Mouse (Mus musculus): ENCODE results near the gene Cdk17. TPM values are rescaled to one million over a fixed set of nuclear protein-coding genes. Genes with fewer than 3 reads are reported as not detected.

Cdk17 gene
- polyA plus RNA-seq, 1 experiment from 2014 or later: 28.2 TPM

DNA sequence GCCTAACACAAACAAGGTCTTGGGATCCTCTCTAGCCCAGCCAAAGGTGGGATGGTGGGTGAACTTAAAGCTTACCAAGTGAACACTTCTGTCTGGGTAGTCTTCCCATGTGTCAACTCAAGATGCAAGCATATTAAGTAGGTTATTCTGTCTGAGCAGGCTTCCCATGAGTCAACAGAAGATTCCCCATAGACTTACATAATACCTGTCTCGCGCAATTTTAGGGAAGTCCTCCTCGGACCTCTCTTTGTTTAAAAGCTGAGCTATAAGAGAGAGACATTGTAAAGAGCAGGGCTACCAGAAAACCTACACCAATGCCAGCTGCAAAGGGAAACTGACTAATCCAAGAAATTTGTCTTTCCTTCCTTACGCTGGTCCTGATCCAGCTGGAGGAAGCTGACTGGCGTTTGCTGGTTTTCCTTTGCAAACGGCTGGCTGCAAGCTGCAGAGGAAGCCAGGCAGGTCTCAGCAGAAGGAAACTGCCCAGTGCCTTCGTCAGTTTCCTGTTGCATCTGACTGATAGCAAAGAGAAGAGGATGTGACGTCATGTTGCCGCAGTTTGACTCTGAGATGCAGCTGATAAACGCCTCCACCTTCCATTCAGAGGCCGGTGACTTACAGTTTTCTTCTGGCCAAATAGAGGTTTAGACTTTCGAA lies 36.6 kb upstream of the Cdk17 start:
- H3K4me1 ChIP-seq: no peaks in the 10 kb centered on the region
- no peaks in the 10 kb centered on the region for H3K36me3 ChIP-seq
- H3K27me3 ChIP-seq: no peaks in the 10 kb centered on the region
- no peak overlapping the region for H3K9ac ChIP-seq
- H3K27ac ChIP-seq: no peak overlapping the region
- H3K4me2 ChIP-seq (replicated peaks): no peak overlapping the region
- no peaks in the 10 kb centered on the region for H3K9me3 ChIP-seq
- no peak for ATAC-seq (ENCODE audit: insufficient number of reproducible peaks, insufficient read depth, low FRiP score, low TSS enrichment)
- no peak overlapping the region for H3K4me3 ChIP-seq
- 62% methylated on average over 12 of the region's 12 CpGs for WGBS

DNA sequence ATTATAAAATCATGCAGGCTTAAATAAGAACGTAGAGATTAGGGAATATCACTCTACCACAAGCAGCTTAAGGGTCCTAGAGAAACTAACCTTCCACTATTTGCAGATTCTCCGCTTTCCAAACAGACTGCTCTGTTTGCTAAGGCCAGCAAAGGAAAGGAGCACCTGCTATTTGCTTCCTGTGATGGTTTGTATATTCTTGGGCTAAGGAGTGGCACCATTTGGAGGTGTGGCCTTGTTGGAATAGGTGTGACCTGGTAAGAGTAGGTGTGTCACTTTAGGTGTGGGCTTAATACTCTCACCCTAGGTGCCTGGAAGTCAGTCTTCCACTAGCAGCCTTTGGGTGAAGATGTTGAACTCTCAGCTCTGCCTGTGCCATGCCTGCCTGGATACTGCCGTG lies 34.6 kb upstream of the Cdk17 start:
- Histone ChIP-seq H3K27ac (no peak overlapping the region), H3K36me3 (no peaks in the 10 kb centered on the region), H3K4me1 (no peaks in the 10 kb centered on the region), H3K4me3 (no peak overlapping the region), H3K4me2 (replicated peaks) (no peak overlapping the region), H3K9ac (no peak overlapping the region), H3K9me3 (no peaks in the 10 kb centered on the region), H3K27me3 (no peaks in the 10 kb centered on the region)
- ATAC-seq (ENCODE audit: insufficient number of reproducible peaks, insufficient read depth, low FRiP score, low TSS enrichment): no peak
- WGBS: 79% methylated on average over 3 of the region's 3 CpGs

DNA sequence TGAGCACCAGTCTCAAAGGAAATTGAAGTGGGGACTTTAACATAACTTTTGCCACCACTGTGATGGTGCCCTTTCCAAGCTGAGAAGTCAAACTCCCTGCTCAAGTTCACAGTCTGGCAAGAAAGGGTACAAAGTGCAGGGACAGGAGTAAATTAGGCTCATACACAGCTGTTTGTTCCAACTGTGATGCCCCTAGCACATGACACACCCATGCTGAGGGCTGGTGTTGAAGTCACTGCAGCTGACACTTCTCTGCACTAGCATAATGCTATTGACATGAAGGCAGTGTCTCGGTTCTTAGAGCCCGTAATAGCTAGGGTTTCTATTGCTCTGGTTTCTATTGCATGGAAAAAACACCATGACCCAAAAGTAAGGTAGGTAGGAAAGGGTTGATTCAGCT lies 32.1 kb upstream of the Cdk17 start:
- no peaks in the 10 kb centered on the region for H3K36me3 ChIP-seq
- no peak overlapping the region for H3K4me2 ChIP-seq (replicated peaks)
- H3K4me3 ChIP-seq: no peak overlapping the region
- H3K27ac ChIP-seq: no peak overlapping the region
- 71% methylated on average over 2 of the region's 2 CpGs for WGBS
- H3K9ac ChIP-seq: no peak overlapping the region
- no peaks in the 10 kb centered on the region for H3K27me3 ChIP-seq
- no peaks in the 10 kb centered on the region for H3K9me3 ChIP-seq
- no peaks in the 10 kb centered on the region for H3K4me1 ChIP-seq
- no peak for ATAC-seq (ENCODE audit: insufficient number of reproducible peaks, insufficient read depth, low FRiP score, low TSS enrichment)

DNA sequence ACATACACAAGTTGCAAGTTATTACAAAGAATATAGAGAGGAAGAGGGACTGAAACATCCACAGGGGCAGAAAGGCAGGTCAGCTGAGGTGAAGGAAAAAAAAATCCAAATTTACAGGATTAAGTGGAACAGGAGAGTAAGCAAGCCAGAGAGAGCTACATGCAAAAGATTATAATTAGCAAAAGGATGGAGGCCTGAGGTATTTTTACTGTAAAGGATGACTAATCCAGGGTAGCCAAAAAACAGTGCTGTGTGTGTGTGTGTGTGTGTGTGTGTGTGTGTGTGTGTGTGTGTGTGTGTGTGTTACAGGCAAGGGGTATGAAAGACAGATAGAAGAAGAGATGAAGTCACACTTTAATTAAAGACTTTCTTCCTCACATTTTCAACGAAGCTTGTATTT lies 31.3 kb upstream of the Cdk17 start:
- Histone ChIP-seq H3K9me3 (no peaks in the 10 kb centered on the region), H3K9ac (no peak overlapping the region), H3K27me3 (no peaks in the 10 kb centered on the region), H3K4me1 (no peaks in the 10 kb centered on the region), H3K4me3 (no peak overlapping the region), H3K4me2 (replicated peaks) (no peak overlapping the region), H3K36me3 (no peaks in the 10 kb centered on the region), H3K27ac (no peak overlapping the region)
- 77% methylated on average over 1 of the region's 1 CpGs for WGBS
- no peak for ATAC-seq (ENCODE audit: insufficient number of reproducible peaks, insufficient read depth, low FRiP score, low TSS enrichment)

DNA sequence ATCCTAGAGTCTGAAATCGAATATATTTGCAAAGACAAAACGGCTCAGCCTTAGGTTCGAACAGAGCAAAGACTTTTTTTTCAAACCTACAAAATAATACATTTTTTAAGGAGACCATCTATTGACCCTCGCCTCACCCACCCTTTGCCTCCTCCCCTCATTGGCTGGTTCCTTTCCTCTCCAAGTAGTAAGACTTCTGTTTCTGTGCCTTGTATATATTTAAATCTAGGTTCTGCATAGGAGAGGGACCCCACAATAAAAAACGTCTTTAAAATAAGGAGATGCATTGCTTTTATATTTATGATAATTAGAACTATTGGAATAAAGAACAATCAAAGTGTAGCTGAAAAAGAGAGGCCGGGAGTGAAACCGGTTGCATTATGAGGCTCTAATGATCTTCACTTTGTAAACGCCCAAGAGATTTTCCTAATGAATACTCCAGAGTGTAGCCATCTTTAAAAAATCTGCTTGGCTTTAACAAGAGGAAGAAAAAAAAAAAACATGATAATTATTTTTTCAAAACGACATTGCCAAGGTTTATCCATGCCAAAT lies 30.7 kb upstream of the Cdk17 start:
- no peak for ATAC-seq (ENCODE audit: insufficient number of reproducible peaks, insufficient read depth, low FRiP score, low TSS enrichment)

DNA sequence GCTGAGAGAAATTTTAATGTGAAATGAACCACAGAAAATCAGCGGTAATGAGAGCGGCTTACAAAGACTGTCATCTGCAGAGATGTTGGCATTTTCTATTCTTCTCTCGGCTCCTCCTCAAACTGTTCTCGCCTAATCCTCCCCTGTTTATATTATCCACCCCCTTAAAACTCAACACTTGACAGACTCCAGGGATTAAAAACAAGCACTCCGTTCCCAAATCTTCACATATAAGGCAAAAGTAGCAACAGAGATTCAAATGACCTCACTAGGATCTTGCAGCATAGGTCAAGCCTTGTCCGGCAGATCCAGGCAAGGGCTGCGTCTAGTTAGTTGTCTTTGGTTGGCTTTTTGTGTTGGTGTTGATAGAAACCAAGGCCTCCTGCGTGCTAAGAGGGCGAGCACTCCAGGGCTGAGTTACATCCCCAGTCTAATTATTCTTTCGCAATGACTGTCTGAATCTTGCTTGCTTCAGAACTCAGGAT lies 30.2 kb upstream of the Cdk17 start:
- no peaks in the 10 kb centered on the region for H3K27me3 ChIP-seq
- no peak overlapping the region for H3K4me3 ChIP-seq
- H3K4me1 ChIP-seq: no peaks in the 10 kb centered on the region
- H3K9me3 ChIP-seq: no peaks in the 10 kb centered on the region
- H3K27ac ChIP-seq: no peak overlapping the region
- H3K4me2 ChIP-seq (replicated peaks): no peak overlapping the region
- no peaks in the 10 kb centered on the region for H3K36me3 ChIP-seq
- WGBS: 80% methylated on average over 10 of the region's 10 CpGs
- no peak overlapping the region for H3K9ac ChIP-seq
- ATAC-seq (ENCODE audit: insufficient number of reproducible peaks, insufficient read depth, low FRiP score, low TSS enrichment): no peak

More for the DNA sequence above, 30.7 kb upstream of the Cdk17 start:
- Histone ChIP-seq H3K36me3 (no peaks in the 10 kb centered on the region), H3K27ac (no peak overlapping the region), H3K4me3 (no peak overlapping the region), H3K27me3 (no peaks in the 10 kb centered on the region), H3K4me2 (replicated peaks) (no peak overlapping the region), H3K4me1 (no peaks in the 10 kb centered on the region), H3K9ac (no peak overlapping the region), H3K9me3 (no peaks in the 10 kb centered on the region)
- 72% methylated on average over 9 of the region's 9 CpGs for WGBS

DNA sequence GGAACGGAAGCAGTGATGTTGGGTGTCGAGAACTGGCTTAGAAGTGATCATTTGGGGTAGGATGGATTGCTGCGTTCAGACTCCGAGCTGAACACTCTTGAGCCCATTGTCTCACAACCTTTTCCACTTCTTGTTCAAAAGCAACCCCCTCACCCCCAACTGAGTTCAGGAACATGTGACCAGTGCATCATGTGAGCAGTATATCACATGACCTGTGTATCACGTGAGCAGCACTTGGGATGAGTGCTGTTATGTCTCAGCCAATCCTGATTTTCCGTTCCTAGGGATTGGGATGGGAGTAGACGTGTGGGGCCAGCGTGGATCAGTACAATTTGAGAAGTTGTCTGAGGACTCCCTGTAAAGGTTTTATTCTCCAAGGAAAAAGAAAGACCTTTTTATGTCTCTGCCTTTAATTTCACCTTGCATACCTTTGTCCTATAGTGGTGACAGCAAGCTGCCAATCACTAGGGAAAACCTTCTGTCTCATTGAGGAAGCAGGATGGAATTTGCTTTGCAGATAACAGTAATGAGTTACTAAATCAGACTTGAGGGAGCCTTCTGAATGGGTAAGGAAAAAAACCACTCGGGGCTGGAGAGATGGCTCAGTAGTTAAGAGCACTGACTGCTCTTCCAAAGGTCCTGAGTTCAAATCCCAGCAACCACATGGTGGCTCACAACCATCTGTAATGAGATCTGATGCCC lies 28.7 kb upstream of the Cdk17 start:
- Histone ChIP-seq H3K36me3 (no peaks in the 10 kb centered on the region), H3K27me3 (no peaks in the 10 kb centered on the region), H3K9me3 (no peaks in the 10 kb centered on the region), H3K9ac (no peak overlapping the region), H3K4me2 (replicated peaks) (no peak overlapping the region), H3K4me3 (no peak overlapping the region), H3K27ac (no peak overlapping the region), H3K4me1 (no peaks in the 10 kb centered on the region)
- WGBS: 92% methylated on average over 9 of the region's 9 CpGs
- no peak for ATAC-seq (ENCODE audit: insufficient number of reproducible peaks, insufficient read depth, low FRiP score, low TSS enrichment)

DNA sequence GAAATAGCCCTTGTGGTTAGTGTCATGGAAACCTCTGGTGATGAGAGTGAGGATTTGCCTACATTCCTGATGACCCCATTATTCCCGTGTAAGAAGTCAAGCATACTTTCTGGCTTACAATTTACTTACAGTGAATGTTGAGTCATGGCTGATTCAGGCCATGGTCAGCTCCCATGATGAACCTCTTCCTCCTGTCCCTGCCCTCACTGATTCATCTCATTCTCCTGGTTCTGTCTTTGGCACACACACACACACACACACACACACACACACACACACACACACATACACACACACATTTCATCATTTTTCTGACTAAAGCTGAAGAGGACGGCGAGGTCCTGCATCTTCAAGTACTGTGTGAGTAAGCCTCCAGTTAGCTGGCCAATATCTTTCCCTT lies 21.9 kb upstream of the Cdk17 start:
- 86% methylated on average over 3 of the region's 3 CpGs for WGBS
- no peak overlapping the region for H3K4me3 ChIP-seq
- H3K36me3 ChIP-seq: no peaks in the 10 kb centered on the region
- no peaks in the 10 kb centered on the region for H3K4me1 ChIP-seq
- no peak overlapping the region for H3K4me2 ChIP-seq (replicated peaks)
- no peak for ATAC-seq (ENCODE audit: insufficient number of reproducible peaks, insufficient read depth, low FRiP score, low TSS enrichment)
- no peak overlapping the region for H3K9ac ChIP-seq
- no peaks in the 10 kb centered on the region for H3K9me3 ChIP-seq
- no peaks in the 10 kb centered on the region for H3K27me3 ChIP-seq
- no peak overlapping the region for H3K27ac ChIP-seq

DNA sequence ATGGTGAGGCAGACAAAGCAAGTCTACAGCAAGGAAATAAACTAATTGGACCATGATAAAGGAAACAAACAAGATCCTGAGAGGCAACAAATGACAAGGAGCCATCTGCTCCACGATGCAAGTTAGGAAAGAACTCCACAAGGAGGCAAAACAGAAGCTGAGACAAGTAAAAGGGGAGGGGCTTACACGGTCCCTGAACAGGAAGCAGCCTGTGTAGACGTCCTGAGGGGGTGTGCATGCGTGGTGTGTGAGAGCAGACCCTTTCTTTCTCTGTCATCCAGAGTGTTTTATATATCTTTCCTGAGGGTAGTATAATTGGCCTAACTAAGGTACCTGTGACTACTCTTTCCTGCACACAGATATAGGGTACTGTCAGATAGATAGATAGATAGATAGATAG lies 19.9 kb upstream of the Cdk17 start:
- 51% methylated on average over 4 of the region's 4 CpGs for WGBS
- Histone ChIP-seq H3K9me3 (no peaks in the 10 kb centered on the region), H3K9ac (no peak overlapping the region), H3K4me3 (no peak overlapping the region), H3K4me1 (no peaks in the 10 kb centered on the region), H3K27me3 (no peaks in the 10 kb centered on the region), H3K27ac (no peak overlapping the region), H3K36me3 (no peaks in the 10 kb centered on the region), H3K4me2 (replicated peaks) (no peak overlapping the region)
- ATAC-seq (ENCODE audit: insufficient number of reproducible peaks, insufficient read depth, low FRiP score, low TSS enrichment): no peak

DNA sequence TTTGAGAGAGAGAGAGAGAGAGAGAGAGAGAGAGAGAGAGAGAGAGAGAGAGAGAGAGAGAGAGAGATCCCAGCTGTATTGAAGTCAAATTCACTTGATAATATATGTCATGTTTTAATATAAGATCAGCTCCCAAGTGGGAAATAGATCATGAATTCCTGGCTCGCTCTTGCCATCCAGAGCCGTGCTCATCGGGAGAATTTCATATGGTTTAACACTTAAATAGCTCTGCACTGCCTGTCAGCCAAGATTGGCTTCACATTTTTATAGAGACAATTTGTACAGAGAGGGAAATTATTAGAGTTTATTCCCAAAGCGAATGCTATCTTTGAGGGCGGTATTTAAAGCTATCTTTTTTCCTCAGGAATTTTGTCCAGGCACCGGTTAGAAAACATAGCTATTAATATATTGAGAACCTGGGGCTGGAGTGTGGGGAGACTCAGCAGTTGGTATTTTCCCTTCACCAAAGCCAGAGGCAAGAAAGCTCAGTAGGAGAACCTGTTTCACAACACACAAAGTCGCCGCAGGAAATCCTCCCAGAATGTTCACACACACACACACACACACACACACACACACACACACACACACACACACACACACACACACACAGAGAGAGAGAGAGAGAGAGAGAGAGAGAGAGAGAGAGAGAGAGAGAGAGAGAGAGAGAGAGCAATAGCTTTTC lies 17.9 kb upstream of the Cdk17 start:
- no peak overlapping the region for H3K4me2 ChIP-seq (replicated peaks)
- 61% methylated on average over 8 of the region's 8 CpGs for WGBS
- H3K27ac ChIP-seq: no peak overlapping the region
- no peak for ATAC-seq (ENCODE audit: insufficient number of reproducible peaks, insufficient read depth, low FRiP score, low TSS enrichment)
- no peaks in the 10 kb centered on the region for H3K36me3 ChIP-seq
- no peak overlapping the region for H3K9ac ChIP-seq
- H3K4me1 ChIP-seq: no peaks in the 10 kb centered on the region
- no peaks in the 10 kb centered on the region for H3K27me3 ChIP-seq
- H3K9me3 ChIP-seq: no peaks in the 10 kb centered on the region
- H3K4me3 ChIP-seq: no peak overlapping the region

DNA sequence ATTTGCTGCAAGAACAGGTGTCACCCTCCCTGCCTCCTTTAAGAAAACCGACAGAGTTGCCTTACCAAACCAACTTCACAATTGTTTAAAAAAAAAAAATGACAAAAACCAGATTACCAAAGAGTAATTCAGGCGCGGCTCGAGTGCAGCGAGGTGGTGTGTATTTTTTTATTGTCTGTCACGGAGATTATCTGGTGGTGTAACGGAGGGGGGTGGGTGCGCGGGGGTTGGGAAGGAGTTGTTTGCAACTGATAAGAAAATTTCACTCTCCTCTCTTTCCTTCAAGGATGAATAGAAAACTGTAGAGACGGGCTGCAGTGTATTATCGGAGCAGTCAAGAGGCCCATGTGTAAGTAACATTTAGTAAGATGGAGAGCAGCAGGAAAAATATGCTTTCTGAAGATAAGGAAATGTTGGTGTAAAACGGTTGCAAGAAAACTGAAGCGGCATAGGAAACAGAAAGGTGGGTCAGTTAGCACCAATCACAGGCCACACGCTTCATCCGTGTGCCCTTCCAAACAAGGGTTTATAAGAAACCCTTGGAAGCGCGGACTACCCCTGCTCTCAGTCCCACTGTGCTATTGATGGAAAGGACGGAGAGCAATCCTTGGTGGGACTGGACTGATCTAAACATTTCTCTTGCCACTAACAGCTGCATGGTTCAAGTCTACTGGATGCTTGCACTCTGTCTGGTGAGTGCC lies 17.2 kb upstream of the Cdk17 start:
- WGBS: 55% methylated on average over 18 of the region's 18 CpGs
- H3K4me3 ChIP-seq: no peak overlapping the region
- peak overlapping the region; percentile 11; the same call in 1 of the 2 replicates for H3K4me2 ChIP-seq (replicated peaks)

More for the DNA sequence above, 17.2 kb upstream of the Cdk17 start:
- Histone ChIP-seq H3K27ac (no peak overlapping the region), H3K36me3 (no peaks in the 10 kb centered on the region), H3K4me1 (no peaks in the 10 kb centered on the region), H3K27me3 (no peaks in the 10 kb centered on the region), H3K9me3 (no peaks in the 10 kb centered on the region), H3K9ac (no peak overlapping the region)
- no peak for ATAC-seq (ENCODE audit: insufficient number of reproducible peaks, insufficient read depth, low FRiP score, low TSS enrichment)
